ENCODE assay signal across 8 mouse cellular contexts in genomic region chr3:52641226-52642181, GRCm38 (mm10).
A peak's percentile ranks its signal among the peaks of the same experiment; 100 is the strongest.
DNase-seq lines count a peak whose midpoint lies in the region; ATAC-seq lines count a peak whose summit lies in the region.

No protein-coding gene starts in this region.

- peak; percentile 60 for ATAC-seq in frontal cortex, adult (ENCODE audit: low TSS enrichment)

- no peak for DNase-seq in frontal cortex, postnatal 25 days (ENCODE audit: low spot score in 2 of 2)
- DNase-seq in adipocyte (ENCODE audit: low spot score) (peak; percentile 86), liver (no peak)
- DNase-seq in gastrocnemius, postnatal 10 days, result peak; percentile 65
- DNase-seq in kidney, postnatal 14 days, result peak; percentile 31
- peak; percentile 32 for DNase-seq in ovary, postnatal 36 days (ENCODE audit: low spot score)
- DNase-seq in embryo, embryonic 11 days, result no peak

Comparison
In these comparisons a context has a peak if more than half of its experiments do, and no peak if none do; other contexts are left out.
1. DNase-seq: peak in adipocyte (single experiment), gastrocnemius, postnatal 10 days (single experiment), kidney, postnatal 14 days (single experiment) and ovary, postnatal 36 days (single experiment); none in frontal cortex, postnatal 25 days (0 of 2), liver (single experiment) and embryo, embryonic 11 days (single experiment).